Mouse (Mus musculus) liver, embryonic 14.5 days (tissue): Measurements from ENCODE around the gene Fam184b. TPM values are rescaled to one million over a fixed set of nuclear protein-coding genes. Genes with fewer than 3 reads are reported as not detected.

Experiments
- ATAC-seq: fragments of 200-750 bp; cut with Nextera tagmentation; 2 replicates; pipeline ENCODE4 v1.8.0; 2017; ENCODE audit warnings: moderate number of reproducible peaks, mild to moderate bottlenecking, moderate library complexity; ENCODE audit not compliant: insufficient read depth
- DNase-seq, 3 experiments: peaks; one replicate each; pipeline ENCODE4 v3.0.0-alpha.2; 2012 to 2013; ENCODE audit warnings: low read depth in 3 of 3, low spot score in 3 of 3
- H3K27ac ChIP-seq: fragments of 300-500 bp; sonication (generic); 2 replicates; pipeline ENCODE4 v1.5.1; 2014; ENCODE audit warnings: moderate library complexity, mild to moderate bottlenecking, control low read depth, inconsistent platforms
- H3K27me3 ChIP-seq: fragments of 300-500 bp; sonication (generic); 2 replicates; pipeline ENCODE4 v1.6.1; 2014; ENCODE audit warnings: mild to moderate bottlenecking, low read length, moderate library complexity; ENCODE audit not compliant: control insufficient read depth, insufficient read depth
- H3K36me3 ChIP-seq: fragments of 300-500 bp; sonication (generic); replicated peaks from 2 replicates; pipeline ENCODE4 v1.6.1; 2014; ENCODE audit warnings: low read depth; ENCODE audit not compliant: control insufficient read depth, insufficient read depth
- H3K4me1 ChIP-seq, 2 experiments: fragments of 200-500 bp in 1 of 2; fragments of 300-500 bp in 1 of 2; sonication (generic) in 1 of 2; replicated peaks; 2 replicates each; pipeline ENCODE4 v1.6.1; 2012 to 2014; ENCODE audit warnings: antibody characterized with exemption in 1 of 2, inconsistent platforms in 1 of 2, low read length in 1 of 2; ENCODE audit not compliant: control insufficient read depth in 2 of 2, insufficient read depth in 2 of 2
- H3K4me2 ChIP-seq: fragments of 300-500 bp; sonication (generic); 2 replicates; pipeline ENCODE4 v1.6.1; 2014; ENCODE audit warnings: low read depth, mild to moderate bottlenecking, control low read depth, moderate library complexity
- H3K4me3 ChIP-seq, 2 experiments: fragments of 200-500 bp in 1 of 2; fragments of 300-500 bp in 1 of 2; sonication (generic) in 1 of 2; 2 replicates each; pipeline ENCODE4 v1.5.1; 2012 to 2014; ENCODE audit warnings: low read depth in 2 of 2, low read length in 2 of 2, mild to moderate bottlenecking in 2 of 2, control low read depth in 1 of 2, inconsistent platforms in 1 of 2, moderate library complexity in 1 of 2; ENCODE audit not compliant: insufficient read depth in 1 of 2
- H3K9ac ChIP-seq: fragments of 300-500 bp; sonication (generic); replicated peaks from 2 replicates; pipeline ENCODE4 v1.6.1; 2014; ENCODE audit warnings: mild to moderate bottlenecking, control low read depth, moderate library complexity
- H3K9me3 ChIP-seq: fragments of 300-500 bp; sonication (generic); 2 replicates; pipeline ENCODE4 v1.6.1; 2016; ENCODE audit warnings: low read length, mixed read lengths; ENCODE audit not compliant: control insufficient read depth
- CTCF ChIP-seq: IDR thresholded peaks from 2 replicates; pipeline ENCODE4 v1.5.1; 2016; ENCODE audit warnings: antibody characterized with exemption, low read depth, control low read depth
- EP300 ChIP-seq: IDR thresholded peaks from 2 replicates; pipeline ENCODE4 v1.6.1; 2016; ENCODE audit warnings: antibody characterized with exemption, low read depth
- WGBS: fragments of 180-500 bp; shearing (Covaris S2); extraction: QIAGEN DNeasy Blood & Tissue Kit; methylation state at CpG from one replicate; pipeline ENCODE4 v1.1.7; 2014; ENCODE audit not compliant: insufficient replicate concordance; 5-methylcytosine and 5-hydroxymethylcytosine counted together
- polyA plus RNA-seq, 2 experiments: library from polyadenylated mRNA; depleted of rRNA in 1 of 2; stranded (reverse) in 1 of 2; unstranded in 1 of 2; fragments of >200 nt; fragmentation: Nextera tagmentation in 1 of 2; extraction: Ambion mirVana in 1 of 2; gene quantifications; 2 replicates each; pipeline versions ENCODE4 v1.2.1 to v1.2.3; 2012 to 2014

The Fam184b gene
- polyA plus RNA-seq, 2 experiments = 0.04 to 0.09 TPM

DNA sequence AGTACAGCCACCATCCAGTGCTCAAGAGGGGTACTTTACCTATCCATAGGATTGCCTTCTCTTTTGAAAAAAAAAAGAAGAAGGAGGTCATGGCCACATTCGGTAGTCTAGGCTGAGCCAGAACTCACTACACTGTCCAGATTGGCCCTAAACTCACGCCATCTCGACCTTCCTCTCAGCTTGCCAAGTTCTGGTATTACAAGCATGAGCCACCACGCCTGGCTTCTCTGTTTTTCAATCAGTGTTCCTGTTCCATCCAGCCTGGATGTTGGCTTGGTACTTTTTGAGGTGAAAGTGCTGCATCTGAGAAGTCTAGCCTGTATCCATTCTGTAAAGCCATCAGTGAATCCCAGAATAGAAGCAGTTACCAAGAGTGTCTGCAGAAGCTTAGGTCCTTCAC lies 142.9 kb downstream of the Fam184b start:
- no peak overlapping the region for H3K9ac ChIP-seq
- H3K27me3 ChIP-seq = no peaks in the 10 kb centered on the region; the same call in 1 of the 2 replicates
- no peak overlapping the region for H3K4me3 ChIP-seq
- TF ChIP-seq EP300 (no peak), CTCF (no peak)
- peaks cover 0 to 5% of the 10 kb centered on the region in 2 experiments; a peak in 1 of 4 replicates for H3K4me1 ChIP-seq
- no peaks in the 10 kb centered on the region for H3K9me3 ChIP-seq
- H3K27ac ChIP-seq = no peak overlapping the region
- DNase-seq (no peak), ATAC-seq (no peak)
- no peak overlapping the region for H3K4me2 ChIP-seq
- WGBS = 74% methylated on average over 4 of the region's 4 CpGs
- peaks cover 5% of the 10 kb centered on the region; the same call in 1 of the 2 replicates for H3K36me3 ChIP-seq

DNA sequence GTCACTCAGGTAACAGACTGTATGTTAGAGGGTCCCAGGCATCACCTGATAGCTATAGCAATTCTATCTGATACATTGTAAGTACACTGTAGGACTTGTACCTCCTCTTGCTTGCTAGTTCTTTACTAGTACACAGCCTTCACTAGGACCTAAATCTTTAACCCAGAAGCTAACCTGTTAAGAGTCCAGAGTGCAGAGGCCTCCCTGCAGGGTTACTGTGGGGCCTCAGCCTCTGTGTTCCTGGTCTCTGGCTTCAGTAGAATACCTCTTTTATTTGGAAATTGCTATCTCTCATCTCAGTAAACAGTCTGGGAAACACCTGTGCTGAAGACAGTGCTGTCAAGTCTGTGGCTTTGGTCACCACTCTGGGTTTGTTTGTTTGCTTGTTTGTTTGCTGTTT lies 143.4 kb downstream of the Fam184b start:
- H3K27me3 ChIP-seq = no peaks in the 10 kb centered on the region; the same call in 1 of the 2 replicates
- ATAC-seq (no peak), DNase-seq (no peak)
- H3K4me1 ChIP-seq = peaks cover 0 to 5% of the 10 kb centered on the region in 2 experiments; a peak in 1 of 4 replicates
- no peak overlapping the region for H3K27ac ChIP-seq
- H3K9ac ChIP-seq = no peak overlapping the region; the same call in 1 of the 2 replicates
- H3K36me3 ChIP-seq = peaks cover 5% of the 10 kb centered on the region; the same call in 1 of the 2 replicates
- H3K4me3 ChIP-seq = no peak overlapping the region
- no peak for TF ChIP-seq CTCF
- no peak for TF ChIP-seq EP300
- H3K9me3 ChIP-seq = no peaks in the 10 kb centered on the region
- no peak overlapping the region for H3K4me2 ChIP-seq

DNA sequence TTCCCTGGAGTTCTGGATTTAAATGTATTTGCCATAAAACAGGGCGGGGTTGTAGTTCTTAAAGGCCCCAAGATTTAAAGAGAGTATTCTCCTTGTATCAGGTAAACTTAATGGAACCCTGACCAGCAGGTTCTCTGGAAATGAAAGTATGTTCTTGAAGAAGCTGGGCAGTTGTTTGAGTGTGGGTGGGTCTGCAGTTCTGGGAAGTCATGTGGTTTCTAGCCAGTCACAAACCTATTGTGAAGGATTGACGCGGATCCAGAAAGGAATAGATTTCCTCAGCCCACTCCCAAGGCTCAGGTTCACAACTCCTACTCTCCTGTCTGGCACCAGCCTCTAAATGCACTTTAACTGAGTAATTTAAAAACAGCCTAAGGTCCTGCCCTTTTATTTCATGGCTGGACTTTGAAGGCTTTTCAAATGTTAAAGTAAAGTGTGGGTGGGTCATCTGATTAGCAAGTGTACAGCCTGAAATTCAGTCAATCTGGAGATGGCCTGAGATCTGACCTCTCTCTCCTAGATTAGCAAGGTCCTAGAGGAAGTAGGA lies 143.9 kb downstream of the Fam184b start:
- Histone ChIP-seq H3K27me3 (no peaks in the 10 kb centered on the region; the same call in 1 of the 2 replicates), H3K36me3 (peaks cover under 1% of the 10 kb centered on the region; the same call in 1 of the 2 replicates), H3K4me2 (no peak overlapping the region), H3K27ac (no peak overlapping the region), H3K9me3 (no peaks in the 10 kb centered on the region), H3K4me1 (peaks cover 0 to 5% of the 10 kb centered on the region in 2 experiments; a peak in 1 of 4 replicates), H3K9ac (no peak overlapping the region; the same call in 1 of the 2 replicates), H3K4me3 (no peak overlapping the region)
- DNase-seq (no peak), ATAC-seq (no peak)
- TF ChIP-seq CTCF = no peak
- TF ChIP-seq EP300 = no peak
- WGBS = 66% methylated on average over 3 of the region's 3 CpGs

DNA sequence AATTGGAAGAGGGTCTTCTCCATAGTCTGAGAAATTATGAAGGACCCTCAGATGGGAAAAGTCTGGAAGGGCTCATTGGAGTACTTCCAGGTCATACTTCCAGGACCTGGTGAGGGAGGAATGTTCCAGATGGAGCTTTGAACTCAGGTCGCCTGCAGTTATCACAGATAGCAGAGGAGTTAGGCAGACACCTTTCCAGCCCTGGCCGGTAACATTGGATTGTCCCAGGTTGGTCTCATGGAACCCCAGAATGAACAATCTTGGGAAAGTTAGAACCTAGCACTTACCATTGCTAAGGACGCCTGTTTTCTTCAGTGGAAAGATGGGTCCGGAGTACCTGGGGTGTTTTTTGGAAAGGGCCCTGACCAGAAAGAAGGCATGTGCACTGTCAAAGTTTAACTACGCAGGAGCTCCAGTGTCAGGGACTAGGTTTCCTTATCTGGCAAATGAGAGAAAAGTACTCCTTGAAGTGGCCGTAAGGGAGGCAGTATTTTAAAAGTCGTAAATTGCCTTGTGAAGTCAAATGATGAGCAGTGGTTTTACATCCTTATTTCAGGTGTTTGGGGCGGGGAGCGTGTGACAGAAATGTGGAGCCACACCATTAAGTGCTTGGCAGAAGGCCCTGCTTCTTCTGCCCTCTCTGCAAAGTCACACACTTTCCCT lies 145.2 kb downstream of the Fam184b start:
- H3K9ac ChIP-seq = peak overlapping the region; percentile 70; the same call in 1 of the 2 replicates
- no peak for TF ChIP-seq EP300
- TF ChIP-seq CTCF = no peak
- H3K27me3 ChIP-seq = no peaks in the 10 kb centered on the region; the same call in 1 of the 2 replicates
- H3K4me3 ChIP-seq = peak overlapping the region; percentile 61 to 65
- H3K9me3 ChIP-seq = no peaks in the 10 kb centered on the region
- WGBS = 42% methylated on average over 9 of the region's 9 CpGs
- H3K4me2 ChIP-seq = peak overlapping the region; percentile 88
- ATAC-seq = no peak
- DNase-seq = no peak
- no peak overlapping the region for H3K27ac ChIP-seq
- H3K4me1 ChIP-seq = peaks cover 0 to 5% of the 10 kb centered on the region in 2 experiments; a peak in 1 of 4 replicates
- no peaks in the 10 kb centered on the region; the same call in 1 of the 2 replicates for H3K36me3 ChIP-seq
